Mouse (Mus musculus): ENCODE measurements at regions not wholly inside any gene's neighbourhood (a gene's known extent, or its start where the extent isn't known, plus 50 kb on each side); places are given as distances from the start of the nearest gene placed in this dataset.
A peak's percentile ranks its signal among the peaks of the same experiment; 100 is the strongest.
"Not testable (repeated sequence)": the region's sequence is repeated elsewhere in the genome, so short reads cannot be mapped to it uniquely, and the experiment has no call there.

- DNase-seq, result not testable (repeated sequence)
Measured at GRCm38 (mm10) chr5:4356555-4357273, 164.5 kb downstream of the Mterf1b start.

DNA sequence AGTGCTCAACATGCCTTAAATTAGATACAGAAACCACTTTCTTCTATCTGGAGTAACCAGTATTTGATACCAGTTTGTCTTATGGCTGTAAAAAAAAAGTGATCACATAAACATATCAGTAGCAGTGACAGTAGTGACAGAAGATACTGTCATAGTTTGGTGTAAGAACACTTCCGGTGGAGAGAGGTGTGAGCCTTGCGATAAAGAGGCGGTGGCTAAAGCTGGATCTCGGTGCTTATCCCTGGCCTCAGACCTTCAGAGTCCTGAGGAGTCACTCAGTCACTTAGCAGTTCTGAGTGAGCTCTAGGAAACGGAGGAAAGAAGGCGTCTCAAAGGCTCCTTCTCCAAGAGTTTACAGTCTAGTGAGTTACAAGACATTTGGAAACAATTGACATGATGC is 169.4 kb downstream of the Mterf1b start:
- not testable (repeated sequence) for DNase-seq

GRCm38 (mm10) chr5:4384719-4385118 is 192.6 kb downstream of the Mterf1b start:
- not testable (repeated sequence) for DNase-seq

DNA sequence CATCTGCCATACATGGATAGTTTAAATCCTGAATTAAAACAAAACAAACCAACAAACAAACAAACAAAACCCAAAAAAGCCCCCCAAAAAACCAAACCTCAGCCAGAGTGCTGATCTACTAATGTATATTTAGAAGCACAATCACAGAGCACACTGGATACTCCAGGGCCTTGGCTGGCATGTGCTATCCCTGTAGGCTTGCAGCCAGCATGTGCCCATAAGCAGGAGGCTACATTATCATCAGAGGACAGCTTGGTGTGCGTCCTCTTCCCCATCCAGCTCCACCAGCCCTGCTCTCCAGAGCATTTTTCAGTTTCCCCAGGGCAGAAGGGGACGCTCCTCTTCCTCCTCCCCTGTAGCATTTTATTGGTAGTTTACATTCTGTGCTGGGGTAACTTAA is 198.9 kb downstream of the Mterf1b start:
- DNase-seq, result peak; percentile 14

- DNase-seq, result not testable (repeated sequence)
Measured at GRCm38 (mm10) chr5:4394353-4395052, 202.3 kb downstream of the Mterf1b start.

GRCm38 (mm10) chr5:4398087-4398486 is 205.9 kb downstream of the Mterf1b start:
- DNase-seq, result no peak

GRCm38 (mm10) chr5:4417761-4418160 is 225.6 kb downstream of the Mterf1b start:
- no peak for DNase-seq
